Mouse (Mus musculus): ENCODE results near the gene Garnl3. TPM values are rescaled to one million over a fixed set of nuclear protein-coding genes. Genes with fewer than 3 reads are reported as not detected.

The Garnl3 gene
- polyA plus RNA-seq, 1 experiment from 2014 or later = 10.7 TPM

- no peaks in the 10 kb centered on the region for H3K9me3 ChIP-seq (replicated peaks)
- no peak for ATAC-seq (ENCODE audit: insufficient number of reproducible peaks, low FRiP score, low TSS enrichment, low read depth)
- H3K4me3 ChIP-seq (replicated peaks) = no peak overlapping the region
- H3K36me3 ChIP-seq = no peaks in the 10 kb centered on the region
- 55% methylated on average over 3 of the region's 3 CpGs for WGBS
- no peak overlapping the region for H3K4me2 ChIP-seq (replicated peaks)
- no peak overlapping the region for H3K9ac ChIP-seq
- no peaks in the 10 kb centered on the region for H3K27me3 ChIP-seq
- H3K27ac ChIP-seq (replicated peaks) = no peak overlapping the region
- H3K4me1 ChIP-seq = no peaks in the 10 kb centered on the region
Observed at GRCm38 (mm10) chr2:33047360-33047759, 84.1 kb downstream of the Garnl3 start.

- Histone ChIP-seq H3K4me3 (replicated peaks) (no peak overlapping the region), H3K9me3 (replicated peaks) (no peaks in the 10 kb centered on the region), H3K27ac (replicated peaks) (no peak overlapping the region), H3K4me2 (replicated peaks) (no peak overlapping the region), H3K9ac (no peak overlapping the region), H3K36me3 (no peaks in the 10 kb centered on the region), H3K4me1 (no peaks in the 10 kb centered on the region), H3K27me3 (no peaks in the 10 kb centered on the region)
- WGBS = 58% methylated on average over 5 of the region's 5 CpGs
- no peak for ATAC-seq (ENCODE audit: insufficient number of reproducible peaks, low FRiP score, low TSS enrichment, low read depth)
Observed at GRCm38 (mm10) chr2:33046919-33047318, 84.5 kb downstream of the Garnl3 start.

GRCm38 (mm10) chr2:33045899-33046298 lies 85.6 kb downstream of the Garnl3 start:
- 32% methylated on average over 3 of the region's 3 CpGs for WGBS
- Histone ChIP-seq H3K4me1 (no peaks in the 10 kb centered on the region), H3K9ac (no peak overlapping the region), H3K9me3 (replicated peaks) (no peaks in the 10 kb centered on the region), H3K4me3 (replicated peaks) (no peak overlapping the region), H3K4me2 (replicated peaks) (no peak overlapping the region), H3K36me3 (no peaks in the 10 kb centered on the region), H3K27me3 (no peaks in the 10 kb centered on the region), H3K27ac (replicated peaks) (no peak overlapping the region)
- ATAC-seq (ENCODE audit: insufficient number of reproducible peaks, low FRiP score, low TSS enrichment, low read depth) = no peak

- no peaks in the 10 kb centered on the region for H3K36me3 ChIP-seq
- H3K27ac ChIP-seq (replicated peaks) = no peak overlapping the region
- H3K9me3 ChIP-seq (replicated peaks) = no peaks in the 10 kb centered on the region
- no peaks in the 10 kb centered on the region for H3K4me1 ChIP-seq
- H3K4me3 ChIP-seq (replicated peaks) = no peak overlapping the region
- no peak overlapping the region for H3K9ac ChIP-seq
- H3K4me2 ChIP-seq (replicated peaks) = no peak overlapping the region
- 67% methylated on average over 6 of the region's 6 CpGs for WGBS
- H3K27me3 ChIP-seq = no peaks in the 10 kb centered on the region
- ATAC-seq (ENCODE audit: insufficient number of reproducible peaks, low FRiP score, low TSS enrichment, low read depth) = no peak
Observed at GRCm38 (mm10) chr2:33042781-33043180, 88.7 kb downstream of the Garnl3 start.

- no peaks in the 10 kb centered on the region for H3K4me1 ChIP-seq
- H3K4me3 ChIP-seq (replicated peaks) = no peak overlapping the region
- H3K4me2 ChIP-seq (replicated peaks) = no peak overlapping the region
- 22% methylated on average over 3 of the region's 3 CpGs for WGBS
- H3K9ac ChIP-seq = no peak overlapping the region
- no peaks in the 10 kb centered on the region for H3K36me3 ChIP-seq
- no peaks in the 10 kb centered on the region for H3K9me3 ChIP-seq (replicated peaks)
- no peaks in the 10 kb centered on the region for H3K27me3 ChIP-seq
- ATAC-seq (ENCODE audit: insufficient number of reproducible peaks, low FRiP score, low TSS enrichment, low read depth) = no peak
- no peak overlapping the region for H3K27ac ChIP-seq (replicated peaks)
Observed at GRCm38 (mm10) chr2:33041571-33041970, 89.9 kb downstream of the Garnl3 start.

GRCm38 (mm10) chr2:33037429-33037828 lies 94.0 kb downstream of the Garnl3 start:
- Histone ChIP-seq H3K27me3 (no peaks in the 10 kb centered on the region), H3K9me3 (replicated peaks) (no peaks in the 10 kb centered on the region), H3K9ac (no peak overlapping the region), H3K36me3 (no peaks in the 10 kb centered on the region), H3K4me1 (no peaks in the 10 kb centered on the region), H3K4me3 (replicated peaks) (no peak overlapping the region), H3K4me2 (replicated peaks) (no peak overlapping the region), H3K27ac (replicated peaks) (no peak overlapping the region)
- 68% methylated on average over 1 of the region's 1 CpGs for WGBS
- ATAC-seq (ENCODE audit: insufficient number of reproducible peaks, low FRiP score, low TSS enrichment, low read depth) = no peak

- Histone ChIP-seq H3K9me3 (replicated peaks) (no peaks in the 10 kb centered on the region), H3K4me3 (replicated peaks) (no peak overlapping the region), H3K4me1 (no peaks in the 10 kb centered on the region), H3K4me2 (replicated peaks) (no peak overlapping the region), H3K27ac (replicated peaks) (no peak overlapping the region), H3K36me3 (no peaks in the 10 kb centered on the region), H3K27me3 (no peaks in the 10 kb centered on the region), H3K9ac (no peak overlapping the region)
- 41% methylated on average over 1 of the region's 1 CpGs for WGBS
- no peak for ATAC-seq (ENCODE audit: insufficient number of reproducible peaks, low FRiP score, low TSS enrichment, low read depth)
Observed at GRCm38 (mm10) chr2:33035297-33035696, 96.2 kb downstream of the Garnl3 start.

GRCm38 (mm10) chr2:33033281-33033680 lies 98.2 kb downstream of the Garnl3 start:
- WGBS = 81% methylated on average over 7 of the region's 7 CpGs
- Histone ChIP-seq H3K27ac (replicated peaks) (no peak overlapping the region), H3K9me3 (replicated peaks) (no peaks in the 10 kb centered on the region), H3K27me3 (no peaks in the 10 kb centered on the region), H3K36me3 (no peaks in the 10 kb centered on the region), H3K9ac (no peak overlapping the region), H3K4me3 (replicated peaks) (no peak overlapping the region), H3K4me2 (replicated peaks) (no peak overlapping the region), H3K4me1 (no peaks in the 10 kb centered on the region)
- no peak for ATAC-seq (ENCODE audit: insufficient number of reproducible peaks, low FRiP score, low TSS enrichment, low read depth)

- no peaks in the 10 kb centered on the region for H3K36me3 ChIP-seq
- no peak overlapping the region for H3K9ac ChIP-seq
- no peak overlapping the region for H3K4me3 ChIP-seq (replicated peaks)
- ATAC-seq (ENCODE audit: insufficient number of reproducible peaks, low FRiP score, low TSS enrichment, low read depth) = no peak
- no peaks in the 10 kb centered on the region for H3K4me1 ChIP-seq
- H3K27ac ChIP-seq (replicated peaks) = no peak overlapping the region
- no peaks in the 10 kb centered on the region for H3K9me3 ChIP-seq (replicated peaks)
- 79% methylated on average over 5 of the region's 5 CpGs for WGBS
- H3K27me3 ChIP-seq = no peaks in the 10 kb centered on the region
- H3K4me2 ChIP-seq (replicated peaks) = no peak overlapping the region
Observed at GRCm38 (mm10) chr2:33032391-33033062, 98.9 kb downstream of the Garnl3 start.

GRCm38 (mm10) chr2:33025040-33025439 lies 106.4 kb downstream of the Garnl3 start:
- no peak overlapping the region for H3K4me2 ChIP-seq (replicated peaks)
- ATAC-seq (ENCODE audit: insufficient number of reproducible peaks, low FRiP score, low TSS enrichment, low read depth) = no peak
- H3K9ac ChIP-seq = no peak overlapping the region
- H3K4me3 ChIP-seq (replicated peaks) = no peak overlapping the region
- no peaks in the 10 kb centered on the region for H3K9me3 ChIP-seq (replicated peaks)
- H3K27me3 ChIP-seq = no peaks in the 10 kb centered on the region
- no peaks in the 10 kb centered on the region for H3K36me3 ChIP-seq
- no peak overlapping the region for H3K27ac ChIP-seq (replicated peaks)
- no peaks in the 10 kb centered on the region for H3K4me1 ChIP-seq
- 76% methylated on average over 4 of the region's 4 CpGs for WGBS

- Histone ChIP-seq H3K4me2 (replicated peaks) (no peak overlapping the region), H3K9me3 (replicated peaks) (no peaks in the 10 kb centered on the region), H3K9ac (no peak overlapping the region; the same call in 1 of the 2 replicates), H3K27ac (replicated peaks) (no peak overlapping the region), H3K4me3 (replicated peaks) (no peak overlapping the region), H3K4me1 (no peaks in the 10 kb centered on the region), H3K27me3 (no peaks in the 10 kb centered on the region), H3K36me3 (no peaks in the 10 kb centered on the region)
- 63% methylated on average over 10 of the region's 10 CpGs for WGBS
- no peak for ATAC-seq (ENCODE audit: insufficient number of reproducible peaks, low FRiP score, low TSS enrichment, low read depth)
Observed at GRCm38 (mm10) chr2:33024564-33024963, 106.9 kb downstream of the Garnl3 start.

GRCm38 (mm10) chr2:33022846-33023245 lies 108.6 kb downstream of the Garnl3 start:
- Histone ChIP-seq H3K4me2 (replicated peaks) (no peak overlapping the region), H3K4me3 (replicated peaks) (no peak overlapping the region), H3K9ac (no peak overlapping the region), H3K27me3 (no peaks in the 10 kb centered on the region), H3K4me1 (no peaks in the 10 kb centered on the region), H3K27ac (replicated peaks) (no peak overlapping the region), H3K9me3 (replicated peaks) (no peaks in the 10 kb centered on the region), H3K36me3 (no peaks in the 10 kb centered on the region)
- no peak for ATAC-seq (ENCODE audit: insufficient number of reproducible peaks, low FRiP score, low TSS enrichment, low read depth)
- WGBS = 73% methylated on average over 6 of the region's 6 CpGs
